Mouse (Mus musculus): ENCODE measurements around the gene Gm1123. TPM values are rescaled to one million over a fixed set of nuclear protein-coding genes. Genes with fewer than 3 reads are reported as not detected.

Gm1123 gene
- under 1 TPM in 1 of 2 experiments, not detected in 1; 0.21 TPM for total RNA-seq (2021)
- long read RNA-seq, experiment 1: 0 reads
- long read RNA-seq, experiment 2, partial matches to known transcripts: 0 of 2 reads
- long read RNA-seq, experiment 2, other reads (novel, unspliced or antisense): 0 of 2 reads

DNA sequence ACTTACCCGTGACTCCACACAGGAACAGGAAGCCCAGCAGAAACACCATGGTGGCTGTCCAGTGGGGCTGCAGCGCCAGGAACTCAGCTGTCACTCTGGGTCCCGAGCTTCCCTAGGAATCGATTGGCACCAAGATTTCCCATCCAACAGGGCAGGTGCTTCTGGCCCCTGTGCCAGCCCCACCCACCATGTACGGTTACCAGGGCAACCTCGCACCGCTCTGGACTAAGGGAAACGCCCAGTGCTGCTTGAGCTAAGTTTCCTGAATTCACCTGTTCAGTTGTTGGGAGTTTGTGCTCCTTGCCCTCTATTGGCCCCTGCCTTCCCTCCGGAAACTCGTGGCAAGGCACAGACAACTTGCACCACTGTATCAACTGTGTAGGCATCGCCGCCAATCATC is at the start of gene Gm1123:
TSS of gene Gm1123 (minus strand) at position 141 of the 400 bp plus-strand sequence.
- no peak for DNase-seq (ENCODE audit: low spot score in 2 of 2)

DNA sequence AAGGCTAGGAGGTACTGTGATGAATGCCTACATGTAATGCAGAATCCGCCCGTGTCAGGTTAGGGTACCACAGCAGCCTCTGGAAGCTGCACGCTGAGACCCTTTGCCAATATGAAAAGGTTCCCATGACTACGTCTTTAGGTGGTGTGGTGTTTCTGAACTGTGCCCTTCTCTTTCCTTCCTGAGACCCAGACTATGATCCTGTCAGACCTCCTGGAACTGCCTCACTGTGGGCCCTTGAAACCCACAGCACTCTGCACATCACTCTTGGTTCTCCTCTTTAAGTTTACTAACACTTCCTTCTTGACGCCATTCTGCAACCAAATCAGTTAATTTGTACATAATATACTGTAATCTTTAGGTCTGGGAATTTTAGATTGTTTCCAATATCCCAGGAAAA is 46.2 kb upstream of the Gm1123 start:
- DNase-seq (ENCODE audit: low spot score in 2 of 2): no peak

DNA sequence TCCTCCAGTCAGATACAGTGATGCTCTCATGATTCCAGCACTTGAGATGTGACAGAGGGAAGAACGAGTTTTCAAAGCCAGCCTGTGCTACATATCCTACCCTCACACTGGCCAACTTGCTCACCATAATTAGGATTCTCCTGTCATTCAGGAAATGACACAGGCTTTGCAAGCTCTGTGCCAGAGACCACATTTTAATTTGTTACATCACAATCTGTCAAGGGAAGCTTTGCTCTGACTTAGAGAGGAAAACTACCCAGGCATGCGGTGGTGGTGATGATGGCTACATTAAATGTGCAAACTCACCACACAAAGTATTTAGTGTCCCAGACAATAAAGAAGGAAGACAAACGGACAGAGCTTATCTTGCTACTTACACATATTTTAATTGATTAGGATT is 45.8 kb upstream of the Gm1123 start:
- no peak for DNase-seq (ENCODE audit: low spot score in 2 of 2)

DNA sequence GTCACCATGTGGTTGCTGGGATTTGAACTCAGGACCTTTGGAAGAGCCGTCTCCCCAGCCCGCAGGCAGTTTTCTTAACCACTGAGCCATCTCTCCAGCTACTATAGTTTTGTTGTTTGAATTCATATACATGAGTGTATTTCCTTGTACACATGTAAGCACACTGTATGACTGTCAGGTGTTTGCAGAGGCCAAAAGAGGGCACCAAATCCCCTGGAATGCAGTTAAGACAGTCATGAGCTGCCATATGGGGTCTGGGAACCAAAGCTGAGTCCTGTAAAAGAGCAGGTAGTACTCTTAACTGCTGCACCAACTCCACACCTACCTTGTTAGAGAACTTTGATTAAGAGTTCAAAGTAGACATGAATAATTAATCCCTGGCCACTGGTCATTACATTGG is 45.1 kb upstream of the Gm1123 start:
- no peak for DNase-seq (ENCODE audit: low spot score in 2 of 2)

DNA sequence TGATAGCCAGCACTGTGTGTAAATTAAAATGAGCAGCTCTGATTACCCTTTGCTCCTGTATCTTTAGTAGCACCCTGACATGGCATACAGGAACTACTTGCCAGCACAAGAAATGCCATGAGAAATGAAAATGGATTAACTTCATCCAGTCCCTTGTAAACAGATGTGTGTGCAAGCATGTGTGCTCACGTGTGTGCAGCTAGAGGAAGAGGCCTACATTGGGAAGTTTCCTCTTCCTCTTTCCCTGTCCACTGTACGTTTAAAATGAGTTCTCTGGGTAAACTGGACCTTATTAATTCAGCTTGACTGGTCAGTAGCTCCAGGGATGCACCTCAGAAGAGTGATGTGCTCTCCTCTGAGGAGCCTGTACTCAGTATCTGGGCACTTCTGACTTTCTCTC is 38.9 kb upstream of the Gm1123 start:
- no peak for DNase-seq (ENCODE audit: low spot score in 2 of 2)

DNA sequence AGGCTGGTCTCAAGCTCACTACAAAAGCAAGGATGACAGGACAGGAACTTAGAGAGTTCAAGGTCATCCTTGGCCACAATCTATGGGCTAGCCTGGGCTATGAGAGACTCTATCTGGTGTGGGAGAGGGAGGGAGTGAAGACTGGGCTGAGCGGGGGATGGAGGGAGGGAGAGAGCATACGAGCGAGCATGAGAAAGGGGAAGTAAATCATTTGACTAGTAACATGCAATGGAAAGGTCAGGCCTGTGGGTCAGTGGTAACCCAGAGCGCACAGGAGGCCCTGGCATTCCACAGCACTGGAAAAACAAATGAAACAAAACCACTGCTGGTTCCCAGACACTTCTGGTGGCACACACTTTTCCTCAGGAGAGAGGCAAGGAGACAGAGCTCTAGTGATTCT is 37.0 kb upstream of the Gm1123 start:
- DNase-seq (ENCODE audit: low spot score in 2 of 2): no peak

DNA sequence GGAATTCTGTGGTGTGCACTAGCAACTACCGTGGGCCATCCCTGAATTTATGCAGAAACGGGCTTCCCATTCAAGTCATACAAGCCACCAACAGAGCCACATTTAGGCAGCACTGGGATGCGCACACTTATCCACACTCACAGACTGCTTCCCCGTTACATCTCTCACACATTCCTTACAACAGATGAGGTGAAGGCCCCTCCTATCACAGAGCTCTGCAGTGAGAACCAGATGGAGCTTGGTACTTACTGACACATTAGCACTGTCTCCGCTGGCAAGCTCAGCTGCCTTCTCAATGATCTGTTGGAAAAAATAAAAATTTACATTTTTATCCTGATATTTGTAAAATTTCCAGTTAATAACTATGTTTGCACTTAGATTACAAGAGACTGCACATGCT is 29.8 kb upstream of the Gm1123 start:
- peak in 1 of 2 experiments; percentile 25 for DNase-seq (ENCODE audit: low spot score in 2 of 2)

DNA sequence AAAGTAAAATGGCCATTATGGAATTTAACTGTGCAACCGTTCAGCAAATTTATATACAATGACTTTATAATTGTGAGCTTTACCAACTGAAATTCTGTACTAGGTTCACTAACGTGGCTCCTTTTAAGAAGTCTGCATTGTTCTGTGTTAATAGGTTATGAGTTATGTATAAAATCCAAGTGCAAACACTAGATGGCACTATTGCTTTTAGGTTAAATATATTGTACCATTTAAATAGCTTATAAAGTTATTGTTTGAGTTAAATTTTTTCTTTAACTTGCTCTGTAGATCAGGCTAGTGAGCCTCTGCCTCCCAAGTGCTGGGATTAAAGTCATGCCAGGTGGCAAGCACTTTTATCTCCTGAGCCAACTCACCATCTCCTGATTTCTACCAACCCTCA is 28.7 kb upstream of the Gm1123 start:
- peak in 1 of 2 experiments; percentile 59 for DNase-seq (ENCODE audit: low spot score in 2 of 2)

DNA sequence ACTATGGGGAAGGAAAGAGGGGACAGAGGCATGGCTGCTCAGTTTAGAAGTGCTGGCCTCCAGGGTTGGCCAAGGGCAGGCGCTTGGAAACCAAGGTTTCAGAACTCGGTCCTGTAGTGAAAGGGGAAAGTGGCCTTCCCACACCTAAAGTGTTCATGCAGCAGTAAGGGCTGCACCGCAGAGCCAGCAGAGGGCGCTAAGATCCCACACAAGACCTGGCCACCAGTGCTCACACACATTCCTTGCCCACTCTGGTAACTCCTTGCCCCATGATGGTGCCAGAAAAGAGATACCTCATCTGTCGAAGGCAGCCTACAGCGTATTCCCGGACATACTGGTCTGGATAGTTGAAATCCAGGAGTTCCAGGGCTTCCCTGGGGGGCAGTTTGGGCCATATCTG is 27.0 kb upstream of the Gm1123 start:
- DNase-seq (ENCODE audit: low spot score in 2 of 2): peak; percentile 75 to 76

DNA sequence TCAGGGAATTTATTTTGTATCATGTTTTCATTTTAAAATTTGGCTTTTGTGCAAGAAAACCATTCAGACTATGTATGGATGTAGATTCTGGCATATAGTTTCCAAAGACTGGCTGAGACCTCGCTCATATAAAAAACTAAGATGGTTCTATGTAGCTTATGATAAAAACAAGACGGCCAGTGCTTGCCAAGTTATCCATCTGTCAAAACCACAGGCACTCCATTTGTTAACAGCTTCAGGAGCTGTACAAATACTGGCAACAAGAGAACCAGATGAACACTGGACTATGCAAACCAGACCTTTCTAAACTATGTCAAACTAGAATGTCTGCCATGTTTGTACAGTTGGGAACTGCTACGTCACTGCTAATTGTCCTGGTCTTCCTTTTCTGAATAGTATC is 22.2 kb upstream of the Gm1123 start:
- no peak for DNase-seq (ENCODE audit: low spot score in 2 of 2)

DNA sequence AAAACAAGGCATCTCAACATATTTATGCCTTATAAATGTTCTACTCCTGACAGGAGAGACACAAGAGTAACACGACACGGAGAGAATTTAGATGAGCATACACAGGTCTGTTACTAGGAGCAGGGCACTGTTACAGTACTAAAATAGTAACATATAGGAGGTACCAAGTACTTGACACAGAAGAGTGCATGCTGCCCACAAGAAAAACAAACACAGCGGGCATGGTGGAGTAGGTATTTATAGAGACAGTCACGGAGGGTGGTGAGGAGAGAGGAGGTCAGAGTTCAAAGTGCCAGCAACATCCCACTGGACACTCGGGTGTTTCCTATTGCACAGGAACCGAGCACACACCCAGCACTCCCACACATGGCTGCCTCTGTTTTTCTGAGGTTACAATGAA is 14.2 kb upstream of the Gm1123 start:
- DNase-seq (ENCODE audit: low spot score in 2 of 2): no peak

DNA sequence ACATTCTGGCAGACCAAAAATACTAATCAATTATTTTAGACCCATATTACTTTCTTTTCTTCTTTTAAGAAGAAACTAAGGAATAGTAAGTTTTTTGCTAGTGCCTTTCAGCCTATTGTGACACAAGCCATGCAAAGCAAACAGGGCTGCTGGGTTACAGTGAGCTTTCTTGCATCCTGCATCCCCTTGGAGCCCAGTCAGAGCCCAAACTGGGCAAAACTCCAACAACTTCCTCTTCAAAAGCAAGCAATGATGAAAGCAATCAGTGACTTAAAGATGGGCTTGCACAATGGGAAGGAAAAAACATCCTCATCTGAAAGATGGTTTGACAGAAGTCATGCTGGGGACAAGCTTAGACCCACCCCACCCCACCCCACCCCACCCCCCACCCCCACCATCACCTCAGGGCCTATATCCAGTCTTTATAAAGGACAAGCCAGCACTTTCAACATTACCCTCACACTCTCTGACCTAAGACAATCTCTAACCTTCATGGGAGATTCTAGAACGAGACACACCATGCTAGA is 13.3 kb upstream of the Gm1123 start:
- DNase-seq (ENCODE audit: low spot score in 2 of 2): no peak

DNA sequence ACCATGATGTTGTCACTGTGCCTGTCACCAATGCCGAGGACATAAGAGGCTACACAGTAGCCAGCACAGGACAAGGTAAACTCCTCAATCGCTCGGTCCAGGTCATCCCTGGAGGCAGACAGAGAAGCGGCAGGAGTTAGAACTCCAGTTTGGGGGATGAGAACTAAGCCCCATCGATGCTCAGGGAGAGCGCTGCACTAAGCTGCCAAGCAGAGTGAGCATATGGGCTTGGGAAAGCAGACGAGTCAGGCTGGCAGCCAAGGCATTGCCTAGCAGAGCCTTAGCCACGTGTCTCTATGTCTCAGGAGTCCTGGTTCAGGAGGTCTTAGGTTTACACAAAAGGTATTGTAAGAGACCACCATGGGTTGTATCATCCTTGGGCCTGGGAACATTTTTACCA is 9.2 kb upstream of the Gm1123 start:
- peak in 1 of 2 experiments; percentile 54 for DNase-seq (ENCODE audit: low spot score in 2 of 2)

DNA sequence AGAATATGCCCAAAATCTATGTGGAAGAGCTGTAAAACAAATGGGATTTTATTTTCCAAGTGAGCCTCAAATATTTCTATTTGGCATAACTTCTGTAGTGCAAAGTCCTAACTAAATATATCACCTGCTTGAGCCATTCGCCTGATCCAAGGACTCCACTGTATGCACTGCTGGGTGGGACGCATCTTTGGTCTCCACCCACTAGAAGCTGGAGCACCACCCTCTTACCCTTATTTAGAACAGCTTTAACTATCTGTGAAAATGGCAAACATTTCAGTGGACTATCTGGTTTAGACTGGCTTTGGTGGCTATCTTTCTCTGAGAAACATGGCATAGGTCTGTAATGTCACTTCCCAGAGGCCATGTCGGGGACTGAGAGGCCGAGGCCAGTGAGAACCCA is 7.1 kb upstream of the Gm1123 start:
- DNase-seq (ENCODE audit: low spot score in 2 of 2): no peak

DNA sequence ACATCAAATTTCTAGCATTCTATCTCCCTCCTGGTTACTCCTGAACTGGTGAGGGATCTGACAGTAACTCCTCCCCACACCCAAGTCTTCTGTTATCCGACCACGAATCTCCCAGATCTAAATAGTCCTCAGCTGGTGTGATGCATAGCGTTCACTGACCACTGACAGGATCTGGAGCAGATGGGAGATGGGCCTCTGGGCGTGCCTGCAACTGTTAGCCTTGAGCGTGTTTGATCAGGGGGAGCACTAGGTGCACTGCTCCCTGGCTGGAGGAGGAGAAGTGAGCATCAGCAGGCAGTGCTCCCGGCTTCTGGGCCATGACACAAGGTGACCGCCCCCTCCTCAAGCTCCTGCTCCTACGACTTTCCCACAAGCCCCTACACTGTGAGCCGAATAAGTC is 6.5 kb upstream of the Gm1123 start:
- DNase-seq (ENCODE audit: low spot score in 2 of 2): no peak

DNA sequence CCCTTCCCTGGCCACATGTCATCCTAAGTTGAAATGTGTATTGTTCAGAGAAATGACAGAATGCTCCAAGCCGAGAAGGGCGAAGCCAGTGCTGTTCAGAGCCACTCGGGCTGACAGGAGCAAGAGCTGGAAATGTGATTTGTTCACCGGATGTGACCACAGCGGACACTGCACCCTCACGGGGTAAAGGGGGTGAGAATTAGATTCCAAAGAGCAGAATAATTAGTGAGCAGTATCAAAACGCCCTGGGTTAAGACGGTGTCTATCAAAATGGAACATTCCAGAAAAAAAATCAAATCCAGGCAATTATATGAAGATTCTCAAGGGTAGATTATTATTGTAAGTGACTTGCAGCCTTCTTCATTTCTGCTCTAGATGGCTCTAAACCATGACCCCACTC is 1.4 kb downstream of the Gm1123 start:
- DNase-seq (ENCODE audit: low spot score in 2 of 2): no peak

DNA sequence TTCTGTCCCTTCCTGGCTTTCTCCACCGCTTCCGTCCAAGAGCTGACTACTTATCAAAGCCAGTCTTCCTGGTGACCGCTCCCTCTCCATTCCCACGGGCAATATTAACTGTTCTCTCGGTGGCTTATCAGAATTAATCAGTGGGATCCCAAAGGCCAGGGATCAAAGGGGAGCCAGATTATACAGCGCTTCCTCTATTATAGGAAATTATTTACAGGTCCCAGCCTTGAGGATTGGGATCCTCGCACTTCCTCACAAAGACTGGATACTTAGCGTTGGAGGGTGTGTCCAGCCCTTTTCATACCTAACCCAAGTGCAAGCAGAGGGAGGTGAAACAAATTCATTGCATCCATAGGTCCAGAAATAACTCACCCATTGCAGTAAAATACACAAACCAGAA is 3.5 kb downstream of the Gm1123 start:
- no peak for DNase-seq (ENCODE audit: low spot score in 2 of 2)

DNA sequence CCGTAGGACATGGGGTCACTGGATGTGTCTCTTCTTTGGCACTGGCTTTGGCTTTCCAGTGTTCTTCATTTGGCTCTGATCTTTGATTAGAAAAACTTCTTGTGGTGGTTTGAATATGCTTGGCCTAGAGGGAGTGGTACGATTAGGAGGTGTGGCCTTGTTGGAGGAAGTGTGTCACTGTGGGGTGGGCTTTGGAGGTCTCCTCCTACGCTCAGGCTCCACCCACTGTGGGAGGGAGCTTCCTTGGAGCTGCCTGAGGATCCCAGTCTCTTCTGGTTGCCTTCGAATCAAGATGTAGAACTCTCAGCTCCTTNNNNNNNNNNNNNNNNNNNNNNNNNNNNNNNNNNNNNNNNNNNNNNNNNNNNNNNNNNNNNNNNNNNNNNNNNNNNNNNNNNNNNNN is 13.8 kb downstream of the Gm1123 start:
- DNase-seq (ENCODE audit: low spot score in 2 of 2): no peak

DNA sequence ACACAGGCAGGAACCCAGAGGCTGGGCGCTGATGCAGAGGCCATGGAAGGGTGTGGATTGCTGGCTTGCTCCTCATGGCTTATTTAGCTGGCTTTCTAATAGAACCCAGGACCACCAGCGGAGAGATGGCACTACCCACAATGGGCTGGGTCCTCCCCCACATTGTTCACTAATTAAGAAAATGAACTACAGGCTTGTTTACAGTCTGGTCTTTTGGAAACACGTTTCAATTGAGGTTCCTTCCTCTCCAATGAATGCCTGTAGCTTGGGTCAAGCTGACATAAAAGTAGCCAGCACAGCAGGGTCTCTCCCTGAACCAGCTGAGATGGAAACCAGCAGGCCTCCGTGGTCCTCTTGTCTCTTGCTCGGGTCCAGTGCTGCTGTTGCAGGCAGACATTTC is 14.3 kb downstream of the Gm1123 start:
- no peak for DNase-seq (ENCODE audit: low spot score in 2 of 2)

DNA sequence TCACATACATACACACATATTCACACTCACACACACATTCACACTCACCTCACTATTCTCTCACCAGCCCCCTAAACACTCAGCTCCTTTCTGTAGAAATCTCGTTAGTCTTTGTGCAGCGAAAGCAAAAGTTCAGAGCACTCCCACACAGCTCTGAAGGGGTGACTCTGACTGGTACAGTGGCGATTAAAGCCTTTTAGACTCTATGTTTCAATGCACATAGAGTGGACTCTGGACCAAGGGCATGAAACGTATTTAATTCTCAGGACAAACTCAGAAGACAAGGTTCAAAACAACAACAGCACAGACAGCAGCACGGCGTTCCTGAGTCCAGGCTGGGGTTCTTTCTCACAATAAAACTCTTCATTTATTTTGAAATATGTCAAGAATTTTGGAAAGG is 17.8 kb downstream of the Gm1123 start:
- no peak for DNase-seq (ENCODE audit: low spot score in 2 of 2)

DNA sequence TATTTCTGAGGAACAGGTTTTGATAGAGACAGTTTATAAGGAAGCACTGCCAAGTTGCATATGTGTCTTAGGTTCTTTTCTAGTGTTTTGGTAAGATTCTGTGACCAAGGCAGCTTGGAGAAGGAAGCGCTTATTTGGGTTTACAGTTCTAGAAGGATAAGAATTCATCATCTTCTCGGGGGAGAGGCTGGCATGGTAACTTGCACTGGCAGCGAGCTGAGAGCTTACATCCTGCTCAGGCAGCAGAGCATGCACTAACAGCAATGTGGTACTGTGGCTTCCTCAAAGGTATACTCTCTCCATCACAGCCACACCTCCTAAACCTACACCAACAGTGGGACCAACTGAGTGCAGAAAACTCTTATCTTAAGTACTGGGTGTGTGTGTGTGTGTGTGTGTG is 18.8 kb downstream of the Gm1123 start:
- no peak for DNase-seq (ENCODE audit: low spot score in 2 of 2)

DNA sequence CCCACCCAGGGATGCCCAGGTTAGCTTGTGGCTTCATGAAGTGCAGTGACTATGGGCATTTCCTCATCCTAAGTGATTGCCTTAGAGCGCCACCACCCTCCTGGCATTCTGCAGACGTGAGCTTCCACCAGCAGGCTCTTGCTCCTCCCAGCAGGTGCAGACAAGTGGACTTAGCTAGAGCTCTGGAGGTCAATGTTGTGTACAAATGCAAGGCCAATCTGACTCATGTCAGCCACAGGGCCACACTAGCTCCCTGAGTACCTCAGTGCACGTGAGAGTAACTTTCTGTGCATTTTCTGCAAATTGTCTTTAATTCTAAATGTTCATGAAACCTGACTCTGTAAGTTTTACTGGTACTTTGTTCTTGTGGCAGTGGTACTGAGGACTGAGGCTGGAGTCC is 19.2 kb downstream of the Gm1123 start:
- no peak for DNase-seq (ENCODE audit: low spot score in 2 of 2)

DNA sequence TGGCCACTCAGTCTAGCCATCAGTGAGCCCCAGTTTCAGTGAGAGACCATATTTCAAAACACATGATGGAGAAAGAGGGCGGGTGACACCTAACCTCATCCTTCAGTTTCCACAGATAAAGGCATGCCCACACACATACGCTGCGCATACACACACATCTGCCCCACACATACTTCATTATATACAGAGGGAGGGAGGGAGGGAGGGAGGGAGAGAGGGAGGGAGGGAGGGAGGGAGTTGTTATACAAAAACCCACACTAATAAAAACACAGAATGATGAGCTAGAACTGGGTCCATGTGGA is 25.7 kb downstream of the Gm1123 start:
- DNase-seq (ENCODE audit: low spot score in 2 of 2): no peak
